9 mouse cellular contexts compared by ENCODE assay signal in the genomic region with DNA sequence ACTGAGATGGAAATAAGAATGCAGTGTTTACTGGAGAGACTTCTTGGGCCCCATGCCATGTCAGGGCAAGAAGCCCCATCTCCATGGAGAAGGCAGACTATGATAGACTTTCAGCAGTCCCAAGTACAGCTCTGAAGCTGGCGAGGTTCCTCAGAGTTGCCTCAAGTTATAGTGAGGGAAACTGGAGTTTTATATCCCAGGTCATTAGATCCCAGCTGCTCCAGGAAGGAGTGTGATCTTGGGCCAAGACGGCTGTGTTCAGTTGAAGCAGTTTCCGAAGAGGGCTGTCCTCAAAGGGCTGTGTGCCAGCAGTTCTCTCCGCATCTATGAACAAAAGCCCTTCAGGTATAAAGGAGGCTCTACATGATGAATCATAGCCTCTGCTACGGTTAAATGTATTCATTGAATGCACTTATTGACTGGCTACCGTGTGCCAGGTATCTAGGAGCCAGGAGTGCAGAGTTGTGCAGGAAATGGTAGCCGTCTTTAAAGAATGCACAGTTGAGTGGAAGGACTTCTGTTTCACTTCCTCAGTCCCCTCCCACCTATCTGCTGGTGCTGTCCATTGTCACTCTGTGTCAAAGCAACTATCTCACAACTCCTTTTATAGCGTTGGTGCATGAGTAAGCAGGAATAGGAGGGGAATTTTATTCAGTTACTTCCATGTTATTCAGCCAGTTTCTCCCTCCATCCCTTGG. TPM values are rescaled to one million over a fixed set of nuclear protein-coding genes. Genes with fewer than 3 reads are reported as not detected.
DNase-seq lines count a peak whose midpoint lies in the region; ATAC-seq and TF ChIP-seq lines count a peak whose summit lies in the region.
"Had no signal": no experiment of that assay in that cellular context is flagged by ENCODE, and none has a peak within 500 bp of the region (broad histone marks: within the 10 kb centered on the region; RNA-seq: fewer than 3 reads in every experiment).

No protein-coding gene starts in this region.

- 57% methylated on average over 8 of the region's 8 CpGs for WGBS in hindbrain, embryonic 14.5 days
- 84% methylated on average over 8 of the region's 8 CpGs for WGBS in hindbrain, embryonic 10.5 days
- WGBS in heart, embryonic 15.5 days, result 35% methylated on average over 8 of the region's 8 CpGs
- 69% methylated on average over 8 of the region's 8 CpGs for WGBS in liver, postnatal 0 days (ENCODE audit: insufficient replicate concordance)

- no peaks in the 10 kb centered on the region for H3K36me3 ChIP-seq in hindbrain, embryonic 14.5 days (replicated peaks; ENCODE audit: control insufficient read depth, insufficient read depth)
- H3K36me3 ChIP-seq in hindbrain, embryonic 10.5 days, result no peaks in the 10 kb centered on the region
- H3K36me3 ChIP-seq in heart, embryonic 15.5 days, result no peaks in the 10 kb centered on the region
- H3K36me3 ChIP-seq in liver, postnatal 0 days (replicated peaks; ENCODE audit: insufficient read depth, low read length), result no peaks in the 10 kb centered on the region
- H3K36me3 ChIP-seq: embryonic facial prominence, embryonic 12.5 days had no signal

- H3K4me2 ChIP-seq in hindbrain, embryonic 14.5 days (replicated peaks), result no peak overlapping the region
- no peak overlapping the region for H3K4me2 ChIP-seq in heart, embryonic 15.5 days
- no peak overlapping the region for H3K4me2 ChIP-seq in liver, postnatal 0 days (ENCODE audit: low read depth, low read length)
- H3K4me2 ChIP-seq: embryonic facial prominence, embryonic 12.5 days had no signal

- H3K27ac ChIP-seq in hindbrain, embryonic 14.5 days, result peak overlapping the region; percentile 9; the same call in 1 of the 2 replicates
- H3K27ac ChIP-seq in hindbrain, embryonic 10.5 days, result no peak overlapping the region
- H3K27ac ChIP-seq in heart, embryonic 15.5 days, result peak overlapping the region; percentile 49
- H3K27ac ChIP-seq in liver, postnatal 0 days (ENCODE audit: low read depth), result no peak overlapping the region
- H3K27ac ChIP-seq: embryonic facial prominence, embryonic 12.5 days had no signal

- no peak overlapping the region for H3K4me3 ChIP-seq in hindbrain, embryonic 14.5 days (replicated peaks; ENCODE audit: low read length)
- H3K4me3 ChIP-seq in hindbrain, embryonic 10.5 days, result no peak overlapping the region
- no peak overlapping the region for H3K4me3 ChIP-seq in heart, embryonic 15.5 days
- no peak overlapping the region for H3K4me3 ChIP-seq in liver, postnatal 0 days (ENCODE audit: low read depth, low read length)
- H3K4me3 ChIP-seq: embryonic facial prominence, embryonic 12.5 days had no signal

- H3K9ac ChIP-seq in hindbrain, embryonic 14.5 days, result no peak overlapping the region
- no peak overlapping the region for H3K9ac ChIP-seq in heart, embryonic 15.5 days
- H3K9ac ChIP-seq in liver, postnatal 0 days (replicated peaks), result no peak overlapping the region
- H3K9ac ChIP-seq: embryonic facial prominence, embryonic 12.5 days had no signal

- H3K9me3 ChIP-seq in hindbrain, embryonic 14.5 days (ENCODE audit: control insufficient read depth, low read length), result no peaks in the 10 kb centered on the region
- H3K9me3 ChIP-seq in hindbrain, embryonic 10.5 days, result no peaks in the 10 kb centered on the region
- H3K9me3 ChIP-seq in heart, embryonic 15.5 days (replicated peaks), result no peaks in the 10 kb centered on the region
- H3K9me3 ChIP-seq in liver, postnatal 0 days (ENCODE audit: low read length), result no peaks in the 10 kb centered on the region
- H3K9me3 ChIP-seq: embryonic facial prominence, embryonic 12.5 days had no signal

- ATAC-seq in hindbrain, embryonic 14.5 days (ENCODE audit: low FRiP score), result peak; percentile 61; the same call in 1 of the 2 replicates
- no peak for ATAC-seq in heart, embryonic 15.5 days (replicated peaks; ENCODE audit: insufficient number of reproducible peaks, insufficient read depth, low FRiP score, low read depth)
- no peak for ATAC-seq in liver, postnatal 0 days

- no peak for TF ChIP-seq CTCF in liver, postnatal 0 days (IDR thresholded peaks at IDR 0.05; ENCODE audit: low read depth)

- no peak for TF ChIP-seq EP300 in liver, postnatal 0 days (IDR thresholded peaks at IDR 0.05; ENCODE audit: low read depth)

- H3K27me3 ChIP-seq in hindbrain, embryonic 14.5 days (ENCODE audit: control insufficient read depth, insufficient read depth, low read length), result no peaks in the 10 kb centered on the region
- H3K27me3 ChIP-seq in hindbrain, embryonic 10.5 days (ENCODE audit: insufficient read depth, poor library complexity, severe bottlenecking), result no peaks in the 10 kb centered on the region
- H3K27me3 ChIP-seq in heart, embryonic 15.5 days, result no peaks in the 10 kb centered on the region
- no peaks in the 10 kb centered on the region for H3K27me3 ChIP-seq in liver, postnatal 0 days (ENCODE audit: insufficient read depth, low read length)
- H3K27me3 ChIP-seq: embryonic facial prominence, embryonic 12.5 days had no signal

- no peaks in the 10 kb centered on the region for H3K4me1 ChIP-seq in hindbrain, embryonic 14.5 days (replicated peaks; ENCODE audit: control insufficient read depth, insufficient read depth, low read length)
- H3K4me1 ChIP-seq in hindbrain, embryonic 10.5 days (replicated peaks), result peaks cover 4% of the 10 kb centered on the region; the same call in 1 of the 2 replicates
- H3K4me1 ChIP-seq in heart, embryonic 15.5 days (replicated peaks), result peaks cover 20% of the 10 kb centered on the region; the same call in 1 of the 2 replicates
- no peaks in the 10 kb centered on the region for H3K4me1 ChIP-seq in liver, postnatal 0 days (ENCODE audit: insufficient read depth)

- no peak for DNase-seq in hindbrain, embryonic 14.5 days (ENCODE audit: low spot score)
- DNase-seq in hindbrain, embryonic 10.5 days (ENCODE audit: low spot score), result no peak
- peak; percentile 68 for DNase-seq in adipocyte (ENCODE audit: low spot score)
- DNase-seq in lung, postnatal 10 days, result peak; percentile 53
- no peak for DNase-seq in retina, embryonic 14.5 days (ENCODE audit: low spot score)
- no peak for DNase-seq in liver, postnatal 0 days
- DNase-seq in left cerebral cortex, adult 11 months (ENCODE audit: low spot score), result no peak

RNA-seq across cellular contexts. Expression of gene Fam185a, which starts 16.2 kb away (rescaled TPM):
- polyA plus RNA-seq in hindbrain, embryonic 14.5 days (2014; fragmentation: Nextera tagmentation; extraction: Ambion mirVana), result 9.5 and 10.8 TPM in 2 replicates
- 4.6 TPM in 2 replicates for polyA plus RNA-seq in hindbrain, embryonic 10.5 days (2016; fragmentation: Nextera tagmentation; extraction: Ambion mirVana)
- 8.4 and 8.5 TPM in 2 replicates for polyA plus RNA-seq in heart, embryonic 15.5 days (2015; fragmentation: Nextera tagmentation; extraction: Ambion mirVana)
- polyA plus RNA-seq in liver, postnatal 0 days (2015; fragmentation: Nextera tagmentation; extraction: Ambion mirVana), result 2.7 and 3.0 TPM in 2 replicates

RNA-seq across cellular contexts. Expression of gene Ccdc146, which starts 16.5 kb away (rescaled TPM):
- polyA plus RNA-seq in hindbrain, embryonic 14.5 days (2014; fragmentation: Nextera tagmentation; extraction: Ambion mirVana), result 0.95 and 1.4 TPM in 2 replicates
- polyA plus RNA-seq in hindbrain, embryonic 10.5 days (2016; fragmentation: Nextera tagmentation; extraction: Ambion mirVana), result 0.68 and 1.3 TPM in 2 replicates
- 1.8 and 3.0 TPM in 2 replicates for polyA plus RNA-seq in heart, embryonic 15.5 days (2015; fragmentation: Nextera tagmentation; extraction: Ambion mirVana)
- polyA plus RNA-seq in liver, postnatal 0 days (2015; fragmentation: Nextera tagmentation; extraction: Ambion mirVana), result 0.06 and 0.09 TPM in 2 replicates
- polyA plus RNA-seq: embryonic facial prominence, embryonic 12.5 days had no signal

Comparison
In these comparisons a context has a peak if more than half of its experiments do, and no peak if none do; other contexts are left out.
1. H3K27ac ChIP-seq: peak in hindbrain, embryonic 14.5 days (single experiment) and heart, embryonic 15.5 days (single experiment); none in hindbrain, embryonic 10.5 days (single experiment) and liver, postnatal 0 days (single experiment).
2. DNase-seq: peak in adipocyte (single experiment) and lung, postnatal 10 days (single experiment); none in hindbrain, embryonic 14.5 days (single experiment), hindbrain, embryonic 10.5 days (single experiment), retina, embryonic 14.5 days (single experiment), liver, postnatal 0 days (single experiment) and left cerebral cortex, adult 11 months (single experiment).